Mouse (Mus musculus): Measurements from ENCODE around the gene Gm20388.

GRCm38 (mm10) chr8:120937474-120937873 is 1026.8 kb downstream of the Gm20388 start:
- TF ChIP-seq POLR2A (IDR thresholded peaks at IDR 0.05; ENCODE audit: extremely low read depth, insufficient read depth, low read length) (no peak), CTCF (IDR thresholded peaks at IDR 0.05; ENCODE audit: extremely low read depth, insufficient read depth, low read length) (no peak)

Data from cortical plate, adult 2 months (tissue).